Mouse (Mus musculus): ENCODE measurements around the gene Smco3.

- no peak for TF ChIP-seq POLR2A (IDR thresholded peaks at IDR 0.05; ENCODE audit: insufficient read depth, low read depth, low read length)
- no peak for TF ChIP-seq CTCF (IDR thresholded peaks at IDR 0.05; ENCODE audit: insufficient read depth, low read depth, low read length)
These were observed 28.4 kb downstream of the Smco3 start for GRCm38 (mm10) chr6:136806819-136807218.
